Mouse (Mus musculus) lung, postnatal 25 days (tissue): ENCODE results near the gene Wwp2.

ENCODE experiments used
- DNase-seq: peaks from one replicate; pipeline ENCODE4 v3.0.0; 2022; ENCODE audit warnings: low spot score

Gene Wwp2

GRCm38 (mm10) chr8:107562164-107562563, 126.0 kb downstream of the Wwp2 start:
- no peak for DNase-seq

GRCm38 (mm10) chr8:107571046-107571445, 134.9 kb downstream of the Wwp2 start:
- DNase-seq: no peak

GRCm38 (mm10) chr8:107571486-107572135, 135.4 kb downstream of the Wwp2 start:
- no peak for DNase-seq

DNA sequence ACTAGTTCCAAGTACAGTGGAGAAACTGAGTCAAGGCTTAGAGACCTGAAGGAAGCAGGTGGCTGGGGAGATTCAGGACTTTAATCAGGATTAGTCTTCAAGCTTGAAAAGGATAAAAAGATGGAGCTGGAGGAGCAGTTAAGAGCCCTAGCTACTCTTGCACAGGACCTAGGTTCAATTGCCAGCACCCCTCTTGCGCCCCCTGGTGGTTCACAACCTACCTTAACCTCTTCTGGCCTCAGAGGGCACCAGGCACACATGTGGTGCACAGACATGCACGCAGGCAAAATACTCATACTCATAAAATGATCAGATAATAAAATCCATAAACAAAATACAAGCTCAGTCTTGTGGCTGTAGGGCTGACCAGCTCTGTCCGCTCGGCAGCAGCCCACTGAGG, 136.3 kb downstream of the Wwp2 start:
- peak; percentile 53 for DNase-seq

- peak; percentile 56 for DNase-seq
These were observed 138.6 kb downstream of the Wwp2 start for GRCm38 (mm10) chr8:107574771-107575170.

- DNase-seq: peak; percentile 84
These were observed 140.5 kb downstream of the Wwp2 start for GRCm38 (mm10) chr8:107576702-107577101.

GRCm38 (mm10) chr8:107577640-107578039, 141.5 kb downstream of the Wwp2 start:
- no peak for DNase-seq

GRCm38 (mm10) chr8:107578132-107578531, 142.0 kb downstream of the Wwp2 start:
- no peak for DNase-seq

- no peak for DNase-seq
These were observed 142.4 kb downstream of the Wwp2 start for GRCm38 (mm10) chr8:107578541-107578940.

- no peak for DNase-seq
These were observed 144.7 kb downstream of the Wwp2 start for GRCm38 (mm10) chr8:107580879-107581278.

- no peak for DNase-seq
These were observed 145.4 kb downstream of the Wwp2 start for GRCm38 (mm10) chr8:107581536-107581935.

DNA sequence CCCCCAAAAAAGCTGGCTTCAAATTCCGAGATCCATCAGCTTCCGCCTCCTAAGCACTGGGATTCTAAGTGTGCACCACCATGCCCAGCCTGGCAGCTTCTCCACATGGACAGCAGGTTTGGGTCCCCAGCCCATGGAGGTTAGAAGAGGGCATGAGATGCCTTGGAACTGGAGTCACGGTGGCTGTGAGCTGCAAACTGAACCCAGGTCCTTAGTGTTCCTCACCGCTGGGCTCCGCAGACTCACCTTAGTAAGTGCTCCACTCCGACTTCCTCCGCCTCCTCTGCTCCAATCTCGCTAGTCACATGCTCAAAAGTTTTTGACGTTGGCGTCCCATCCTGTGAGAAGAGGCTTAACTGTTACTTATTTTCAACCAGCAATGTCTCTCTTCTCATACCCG, 146.0 kb downstream of the Wwp2 start:
- no peak for DNase-seq

- DNase-seq: no peak
These were observed 151.3 kb downstream of the Wwp2 start for GRCm38 (mm10) chr8:107587429-107587994.

DNA sequence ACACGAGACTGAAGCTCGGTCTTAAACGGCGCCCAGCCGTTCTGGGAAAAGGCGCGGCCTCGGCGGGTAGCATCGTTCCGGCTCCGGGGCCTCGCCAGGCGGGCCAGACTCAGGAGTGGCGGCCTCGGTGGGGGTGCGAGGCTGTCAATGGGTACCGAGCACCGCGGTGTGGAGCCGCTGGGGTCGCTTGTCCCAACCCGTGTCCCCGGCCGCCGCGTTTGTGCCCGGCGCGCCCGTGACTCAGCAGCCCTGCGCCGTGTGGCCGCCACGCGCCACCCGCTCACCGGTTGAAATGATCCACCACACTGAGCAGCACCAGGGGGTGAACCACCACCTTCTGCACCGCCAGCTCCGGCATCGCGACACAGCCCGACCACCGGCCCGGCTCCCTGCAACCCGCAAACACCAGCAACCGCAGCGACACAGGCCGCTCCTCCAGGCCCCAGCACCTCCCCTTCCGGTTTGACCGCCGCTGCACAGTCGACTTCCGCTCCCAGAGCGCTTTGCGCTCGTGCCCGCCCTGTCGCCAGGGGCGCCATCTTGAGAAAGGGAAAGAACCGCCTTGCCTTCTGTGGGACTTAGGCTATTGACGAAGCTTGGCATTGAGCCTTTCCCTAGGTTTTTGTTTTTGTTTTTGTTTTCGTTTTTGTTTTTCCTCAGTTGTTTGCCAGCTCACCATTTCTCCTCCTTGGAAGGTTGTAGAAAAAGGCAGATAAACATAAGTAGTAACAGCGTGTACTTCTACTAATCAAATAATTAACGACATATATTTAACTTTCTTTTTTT, 152.0 kb downstream of the Wwp2 start, which contains the start of gene Psmd7:
Gene Psmd7 (minus strand): TSS at position 470 of the 786 bp plus-strand sequence.
- DNase-seq: peak; percentile 95

GRCm38 (mm10) chr8:107593967-107594729, 158.0 kb downstream of the Wwp2 start:
- DNase-seq: no peak

DNA sequence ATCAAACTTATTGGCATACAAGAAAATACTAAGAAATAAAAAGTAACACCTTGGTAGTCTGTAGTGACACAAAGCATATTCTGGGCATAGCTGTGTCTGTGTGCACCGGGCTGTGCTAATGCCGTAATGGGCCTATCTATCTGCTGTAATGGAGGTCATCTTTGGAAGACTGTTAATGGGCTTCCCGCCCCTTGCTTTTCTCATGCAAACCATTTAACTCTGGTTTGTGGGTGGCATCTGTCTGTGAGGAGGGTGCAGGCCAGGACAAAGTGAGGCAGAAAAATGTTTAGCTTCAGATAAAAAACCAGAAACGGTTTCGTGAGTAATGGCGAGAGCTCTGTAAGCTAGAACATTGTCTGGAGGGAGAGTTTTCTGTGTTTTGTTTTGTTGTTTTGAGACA, 158.7 kb downstream of the Wwp2 start:
- DNase-seq: no peak

GRCm38 (mm10) chr8:107597731-107598130, 161.6 kb downstream of the Wwp2 start:
- no peak for DNase-seq

- DNase-seq: no peak
These were observed 163.5 kb downstream of the Wwp2 start for GRCm38 (mm10) chr8:107599691-107600090.

DNA sequence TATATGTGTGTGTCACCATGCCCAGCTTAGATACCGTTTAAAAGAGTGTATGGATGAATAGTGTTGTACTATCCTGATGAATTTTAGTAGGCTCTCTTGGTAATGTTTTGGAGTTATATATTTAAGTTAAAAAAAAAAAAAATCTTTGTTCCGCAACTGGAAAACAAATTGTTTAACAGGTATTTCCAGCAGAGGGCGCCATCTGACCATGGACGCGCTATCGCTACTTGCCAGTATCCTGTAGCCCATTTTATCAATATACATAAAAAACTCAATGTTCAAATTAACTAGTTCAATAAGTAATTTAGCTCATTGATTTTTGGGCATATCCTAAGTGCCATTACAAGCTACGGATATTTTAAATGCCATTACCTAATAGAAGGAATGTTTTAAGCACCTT, 166.9 kb downstream of the Wwp2 start:
- peak; percentile 55 for DNase-seq
